Mouse (Mus musculus): Measurements from ENCODE around the gene 6330409D20Rik. TPM values are rescaled to one million over a fixed set of nuclear protein-coding genes. Genes with fewer than 3 reads are reported as not detected.
A peak's percentile ranks its signal among the peaks of the same experiment; 100 is the strongest.

The 6330409D20Rik gene
- polyA plus RNA-seq, 1 experiment from 2014 or later, result 3.5 TPM

GRCm38 (mm10) chr2:32769327-32770085 is 28.7 kb upstream of the 6330409D20Rik start:
- Histone ChIP-seq H3K9ac (no peak overlapping the region), H3K27ac (replicated peaks) (no peak overlapping the region), H3K9me3 (no peaks in the 10 kb centered on the region), H3K4me1 (replicated peaks) (no peaks in the 10 kb centered on the region; the same call in 1 of the 2 replicates), H3K27me3 (no peaks in the 10 kb centered on the region), H3K4me2 (no peak overlapping the region), H3K4me3 (no peak overlapping the region), H3K36me3 (no peaks in the 10 kb centered on the region)
- 56% methylated on average over 5 of the region's 5 CpGs for WGBS
- no peak for ATAC-seq (ENCODE audit: low FRiP score, low read depth)

- no peaks in the 10 kb centered on the region for H3K27me3 ChIP-seq
- no peaks in the 10 kb centered on the region for H3K9me3 ChIP-seq
- no peak overlapping the region for H3K4me3 ChIP-seq
- H3K36me3 ChIP-seq, result no peaks in the 10 kb centered on the region
- no peak overlapping the region for H3K9ac ChIP-seq
- 53% methylated on average over 19 of the region's 19 CpGs for WGBS
- ATAC-seq (ENCODE audit: low FRiP score, low read depth), result no peak
- H3K27ac ChIP-seq (replicated peaks), result no peak overlapping the region
- no peaks in the 10 kb centered on the region for H3K4me1 ChIP-seq (replicated peaks)
- no peak overlapping the region for H3K4me2 ChIP-seq
These were observed 28.0 kb upstream of the 6330409D20Rik start for GRCm38 (mm10) chr2:32768661-32769285.

GRCm38 (mm10) chr2:32767241-32767640 is 26.4 kb upstream of the 6330409D20Rik start:
- no peak overlapping the region for H3K4me2 ChIP-seq
- H3K4me3 ChIP-seq, result no peak overlapping the region
- no peaks in the 10 kb centered on the region for H3K4me1 ChIP-seq (replicated peaks)
- 63% methylated on average over 12 of the region's 12 CpGs for WGBS
- H3K9me3 ChIP-seq, result no peaks in the 10 kb centered on the region
- no peak overlapping the region for H3K27ac ChIP-seq (replicated peaks)
- no peaks in the 10 kb centered on the region for H3K27me3 ChIP-seq
- no peaks in the 10 kb centered on the region for H3K36me3 ChIP-seq
- no peak for ATAC-seq (ENCODE audit: low FRiP score, low read depth)
- H3K9ac ChIP-seq, result no peak overlapping the region

- ATAC-seq (ENCODE audit: low FRiP score, low read depth), result no peak
- H3K27me3 ChIP-seq, result no peaks in the 10 kb centered on the region
- H3K4me3 ChIP-seq, result no peak overlapping the region
- 78% methylated on average over 3 of the region's 3 CpGs for WGBS
- H3K36me3 ChIP-seq, result peaks cover 19% of the 10 kb centered on the region; the same call in 1 of the 2 replicates
- no peak overlapping the region for H3K4me2 ChIP-seq
- no peak overlapping the region for H3K27ac ChIP-seq (replicated peaks)
- no peak overlapping the region for H3K9ac ChIP-seq
- H3K9me3 ChIP-seq, result no peaks in the 10 kb centered on the region
- H3K4me1 ChIP-seq (replicated peaks), result peaks cover 11% of the 10 kb centered on the region
These were observed 22.5 kb upstream of the 6330409D20Rik start for GRCm38 (mm10) chr2:32763353-32763752.

GRCm38 (mm10) chr2:32761859-32762258 is 21.0 kb upstream of the 6330409D20Rik start:
- H3K27me3 ChIP-seq, result no peaks in the 10 kb centered on the region
- whole genome bisulfite sequencing, result 84% methylated on average over 4 of the region's 4 CpGs
- H3K4me3 ChIP-seq, result no peak overlapping the region
- no peak overlapping the region for H3K27ac ChIP-seq (replicated peaks)
- peaks cover 19% of the 10 kb centered on the region; the same call in 1 of the 2 replicates for H3K36me3 ChIP-seq
- H3K4me2 ChIP-seq, result no peak overlapping the region
- no peak overlapping the region for H3K9ac ChIP-seq
- peaks cover 19% of the 10 kb centered on the region for H3K4me1 ChIP-seq (replicated peaks)
- ATAC-seq (ENCODE audit: low FRiP score, low read depth), result no peak
- H3K9me3 ChIP-seq, result no peaks in the 10 kb centered on the region

GRCm38 (mm10) chr2:32761361-32761760 is 20.5 kb upstream of the 6330409D20Rik start:
- ATAC-seq (ENCODE audit: low FRiP score, low read depth), result no peak
- 89% methylated on average over 14 of the region's 14 CpGs for WGBS
- Histone ChIP-seq H3K9ac (no peak overlapping the region), H3K9me3 (no peaks in the 10 kb centered on the region), H3K4me2 (no peak overlapping the region), H3K27me3 (no peaks in the 10 kb centered on the region), H3K4me3 (no peak overlapping the region), H3K27ac (replicated peaks) (no peak overlapping the region), H3K4me1 (replicated peaks) (peaks cover 23% of the 10 kb centered on the region), H3K36me3 (peaks cover 19% of the 10 kb centered on the region; the same call in 1 of the 2 replicates)

- no peaks in the 10 kb centered on the region for H3K27me3 ChIP-seq
- peaks cover 31% of the 10 kb centered on the region for H3K36me3 ChIP-seq
- H3K9me3 ChIP-seq, result no peaks in the 10 kb centered on the region
- H3K4me3 ChIP-seq, result no peak overlapping the region
- no peak overlapping the region for H3K27ac ChIP-seq (replicated peaks)
- H3K4me1 ChIP-seq (replicated peaks), result peaks cover 23% of the 10 kb centered on the region
- H3K9ac ChIP-seq, result peak overlapping the region; percentile 11; the same call in 1 of the 2 replicates
- no peak overlapping the region for H3K4me2 ChIP-seq
- 80% methylated on average over 2 of the region's 2 CpGs for WGBS
- ATAC-seq (ENCODE audit: low FRiP score, low read depth), result no peak
These were observed 18.2 kb upstream of the 6330409D20Rik start for GRCm38 (mm10) chr2:32759001-32759400.

- no peaks in the 10 kb centered on the region for H3K9me3 ChIP-seq
- H3K4me1 ChIP-seq (replicated peaks), result peaks cover 23% of the 10 kb centered on the region
- H3K4me2 ChIP-seq, result peak overlapping the region; percentile 22; the same call in 1 of the 2 replicates
- WGBS, result 68% methylated on average over 8 of the region's 8 CpGs
- H3K27me3 ChIP-seq, result no peaks in the 10 kb centered on the region
- H3K27ac ChIP-seq (replicated peaks), result no peak overlapping the region
- H3K36me3 ChIP-seq, result peaks cover 34% of the 10 kb centered on the region
- no peak for ATAC-seq (ENCODE audit: low FRiP score, low read depth)
- peak overlapping the region; percentile 11; the same call in 1 of the 2 replicates for H3K9ac ChIP-seq
- H3K4me3 ChIP-seq, result no peak overlapping the region
These were observed 17.7 kb upstream of the 6330409D20Rik start for GRCm38 (mm10) chr2:32758503-32758902.

GRCm38 (mm10) chr2:32757056-32757845 is 16.4 kb upstream of the 6330409D20Rik start, which contains the start of gene Tor2a:
Gene Tor2a, plus strand, starts transcription at chr2:32757234.
- peaks cover 23% of the 10 kb centered on the region for H3K4me1 ChIP-seq (replicated peaks)
- H3K9me3 ChIP-seq, result no peaks in the 10 kb centered on the region
- under 1% methylated on average over 61 of the region's 66 CpGs for WGBS
- no peaks in the 10 kb centered on the region for H3K27me3 ChIP-seq
- peak within 1 kb of the TSS; percentile 61 for H3K4me2 ChIP-seq
- H3K4me3 ChIP-seq, result peak within 1 kb of the TSS; percentile 77
- H3K27ac ChIP-seq (replicated peaks), result peak within 1 kb of the TSS; percentile 96
- peak; percentile 91 for ATAC-seq (ENCODE audit: low FRiP score, low read depth)
- H3K36me3 ChIP-seq, result peaks cover 46% of the 10 kb centered on the region
- H3K9ac ChIP-seq, result peak within 1 kb of the TSS; percentile 94

GRCm38 (mm10) chr2:32756674-32757055 is 15.8 kb upstream of the 6330409D20Rik start:
- Histone ChIP-seq H3K9ac (no peak overlapping the region), H3K27ac (replicated peaks) (peak overlapping the region; percentile 96; the same call in 1 of the 2 replicates), H3K36me3 (peaks cover 41% of the 10 kb centered on the region), H3K9me3 (no peaks in the 10 kb centered on the region), H3K4me2 (peak overlapping the region; percentile 61), H3K27me3 (no peaks in the 10 kb centered on the region), H3K4me3 (peak overlapping the region; percentile 77), H3K4me1 (replicated peaks) (peaks cover 23% of the 10 kb centered on the region)
- peak; percentile 49 for ATAC-seq (ENCODE audit: low FRiP score, low read depth)
- WGBS, result 32% methylated on average over 6 of the region's 6 CpGs

- Histone ChIP-seq H3K27ac (replicated peaks) (no peak overlapping the region), H3K9ac (no peak overlapping the region), H3K27me3 (no peaks in the 10 kb centered on the region), H3K4me3 (no peak overlapping the region), H3K4me1 (replicated peaks) (peaks cover 16% of the 10 kb centered on the region), H3K36me3 (peaks cover 55% of the 10 kb centered on the region), H3K4me2 (no peak overlapping the region), H3K9me3 (no peaks in the 10 kb centered on the region)
- WGBS, result 58% methylated on average over 10 of the region's 10 CpGs
- no peak for ATAC-seq (ENCODE audit: low FRiP score, low read depth)
These were observed 11.4 kb upstream of the 6330409D20Rik start for GRCm38 (mm10) chr2:32752181-32752580.

All from hindbrain, embryonic 15.5 days (tissue).